Mouse (Mus musculus): ENCODE measurements around the gene Rrnad1. TPM values are rescaled to one million over a fixed set of nuclear protein-coding genes. Genes with fewer than 3 reads are reported as not detected.

The Rrnad1 gene
- polyA plus RNA-seq, 1 experiment from 2014 or later, result 6.1 TPM

DNA sequence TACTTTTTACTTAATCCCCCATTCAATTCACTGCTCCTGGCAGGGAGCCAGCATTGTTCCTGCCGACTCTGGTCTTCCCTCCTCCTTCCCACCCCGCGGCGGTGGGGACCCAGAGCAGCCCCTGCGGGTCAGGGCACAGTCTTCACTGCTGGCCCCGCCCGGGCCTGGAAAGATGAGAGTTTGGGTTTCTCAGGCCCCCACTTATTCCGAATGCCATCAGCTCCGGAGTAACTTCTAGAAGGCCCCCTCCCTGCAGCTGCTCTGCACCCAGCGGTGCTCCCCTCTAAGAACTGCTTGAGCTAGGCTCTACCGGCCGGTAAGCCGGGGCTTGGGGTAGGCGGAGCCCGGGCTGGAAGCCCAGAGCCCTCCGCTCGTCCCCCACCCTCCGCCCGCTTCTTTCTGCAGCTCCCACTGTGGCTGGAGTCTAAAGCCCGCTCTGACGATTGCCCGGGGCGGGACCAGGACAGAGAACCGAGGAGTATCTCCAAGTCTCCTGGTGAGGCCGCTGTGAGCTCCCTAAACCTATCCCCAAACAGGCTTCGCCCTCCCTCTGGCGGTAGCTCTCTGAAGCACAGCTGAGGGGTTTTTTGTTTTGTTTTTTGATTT is 30.2 kb upstream of the Rrnad1 start:
- 0 out of 2 replicates have a peak overlapping the region, but pooled peaks have one; percentile 51 for H3K27ac ChIP-seq (ENCODE audit: low read depth, low read length)
- peak; percentile 89 for ATAC-seq

DNA sequence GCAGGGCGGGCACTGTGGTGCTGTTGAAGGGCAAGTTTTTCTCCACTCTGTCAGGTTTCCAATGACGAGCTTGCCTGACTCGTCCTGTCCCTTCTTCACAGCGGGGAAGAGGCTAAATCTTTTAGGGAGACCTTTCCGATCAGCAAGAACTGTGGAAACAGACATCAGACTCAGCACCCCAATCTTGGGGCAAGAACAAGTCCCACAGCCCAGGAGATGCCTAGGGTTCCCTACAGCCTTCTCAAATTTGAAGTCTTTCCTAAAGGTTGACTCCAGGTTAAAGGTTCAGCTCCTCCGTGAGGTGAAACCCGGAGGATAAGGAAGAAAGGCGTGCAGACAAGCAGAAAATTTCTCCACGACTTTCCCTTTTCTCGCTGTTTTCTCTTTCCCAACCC is 29.7 kb upstream of the Rrnad1 start:
- no peak for ATAC-seq
- Histone ChIP-seq H3K9ac (ENCODE audit: low read depth, low read length) (no peak overlapping the region; the same call in 1 of the 2 replicates), H3K27ac (ENCODE audit: low read depth, low read length) (no peak overlapping the region), H3K4me3 (ENCODE audit: low read depth, low read length) (peak overlapping the region; percentile 35), H3K27me3 (replicated peaks; ENCODE audit: control insufficient read depth, insufficient read depth, low read length) (0 out of 2 replicates have a peak, but pooled peaks cover 7% of the 10 kb centered on the region), H3K9me3 (ENCODE audit: control insufficient read depth) (no peaks in the 10 kb centered on the region), H3K4me2 (replicated peaks; ENCODE audit: low read depth) (peak overlapping the region; percentile 80), H3K4me1 (replicated peaks; ENCODE audit: control insufficient read depth, insufficient read depth, low read length) (no peaks in the 10 kb centered on the region), H3K36me3 (ENCODE audit: control insufficient read depth, insufficient read depth) (no peaks in the 10 kb centered on the region)
- no peak for TF ChIP-seq CTCF (IDR thresholded peaks at IDR 0.05; ENCODE audit: low read depth)
- WGBS, result 10% methylated on average over 10 of the region's 10 CpGs

More for the DNA sequence above, 30.2 kb upstream of the Rrnad1 start:
- H3K27me3 ChIP-seq (replicated peaks; ENCODE audit: control insufficient read depth, insufficient read depth, low read length), result 0 out of 2 replicates have a peak, but pooled peaks cover 7% of the 10 kb centered on the region
- TF ChIP-seq CTCF (IDR thresholded peaks at IDR 0.05; ENCODE audit: low read depth), result peak; percentile 97
- H3K9ac ChIP-seq (ENCODE audit: low read depth, low read length), result peak overlapping the region; percentile 19; the same call in 1 of the 2 replicates
- H3K9me3 ChIP-seq (ENCODE audit: control insufficient read depth), result no peaks in the 10 kb centered on the region
- peak overlapping the region; percentile 80 for H3K4me2 ChIP-seq (replicated peaks; ENCODE audit: low read depth)
- peak overlapping the region; percentile 35 for H3K4me3 ChIP-seq (ENCODE audit: low read depth, low read length)
- no peaks in the 10 kb centered on the region for H3K36me3 ChIP-seq (ENCODE audit: control insufficient read depth, insufficient read depth)
- WGBS, result under 1% methylated on average over 27 of the region's 27 CpGs
- H3K4me1 ChIP-seq (replicated peaks; ENCODE audit: control insufficient read depth, insufficient read depth, low read length), result no peaks in the 10 kb centered on the region

DNA sequence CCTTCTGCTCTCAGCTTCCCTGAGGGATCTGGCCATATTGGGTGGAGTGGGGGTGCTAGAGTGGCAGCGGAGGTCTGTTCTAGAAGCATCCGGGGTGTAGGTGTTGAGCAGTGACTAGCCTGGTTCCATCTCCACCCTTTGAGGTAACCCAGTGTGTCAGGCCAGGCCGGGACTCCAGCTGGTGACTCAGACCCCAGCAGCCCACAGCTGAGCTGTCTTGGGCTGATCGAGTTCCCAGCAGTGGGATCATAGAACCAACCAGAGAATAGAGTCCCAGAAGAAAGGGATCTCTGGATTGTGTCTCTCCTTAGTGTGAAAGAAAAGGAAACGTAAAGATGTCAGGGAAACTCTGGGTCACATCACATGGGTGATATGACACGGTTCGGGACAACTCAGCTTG is 28.9 kb upstream of the Rrnad1 start:
- 0 out of 2 replicates have a peak, but pooled peaks cover 7% of the 10 kb centered on the region for H3K27me3 ChIP-seq (replicated peaks; ENCODE audit: control insufficient read depth, insufficient read depth, low read length)
- WGBS, result 67% methylated on average over 7 of the region's 7 CpGs
- no peak overlapping the region for H3K27ac ChIP-seq (ENCODE audit: low read depth, low read length)
- ATAC-seq, result no peak
- H3K9ac ChIP-seq (ENCODE audit: low read depth, low read length), result no peak overlapping the region
- H3K4me2 ChIP-seq (replicated peaks; ENCODE audit: low read depth), result no peak overlapping the region
- TF ChIP-seq CTCF (IDR thresholded peaks at IDR 0.05; ENCODE audit: low read depth), result no peak
- H3K9me3 ChIP-seq (ENCODE audit: control insufficient read depth), result no peaks in the 10 kb centered on the region
- no peaks in the 10 kb centered on the region for H3K4me1 ChIP-seq (replicated peaks; ENCODE audit: control insufficient read depth, insufficient read depth, low read length)
- H3K36me3 ChIP-seq (ENCODE audit: control insufficient read depth, insufficient read depth), result no peaks in the 10 kb centered on the region
- no peak overlapping the region for H3K4me3 ChIP-seq (ENCODE audit: low read depth, low read length)

DNA sequence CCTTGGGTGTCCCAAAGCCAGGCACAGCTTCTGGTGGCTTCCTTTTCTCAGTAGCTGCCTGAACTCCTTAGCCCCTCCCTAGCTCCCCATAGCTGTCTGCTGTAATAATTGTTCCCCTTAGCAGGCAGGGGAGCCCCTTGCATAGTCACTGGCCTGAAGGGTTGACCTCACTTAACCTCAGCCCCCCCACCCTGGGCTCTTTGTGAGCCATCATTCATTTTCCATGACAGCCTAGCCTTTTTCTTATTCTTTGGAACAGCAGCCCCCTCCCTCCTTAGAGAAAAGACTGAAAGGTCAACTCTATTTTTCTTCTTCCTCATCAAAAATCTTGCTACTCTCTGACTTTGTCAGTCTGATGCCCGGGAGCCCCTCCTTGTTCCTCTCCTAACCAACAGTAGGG is 28.4 kb upstream of the Rrnad1 start:
- Histone ChIP-seq H3K36me3 (ENCODE audit: control insufficient read depth, insufficient read depth) (no peaks in the 10 kb centered on the region), H3K4me2 (replicated peaks; ENCODE audit: low read depth) (no peak overlapping the region), H3K27me3 (replicated peaks; ENCODE audit: control insufficient read depth, insufficient read depth, low read length) (0 out of 2 replicates have a peak, but pooled peaks cover 7% of the 10 kb centered on the region), H3K9me3 (ENCODE audit: control insufficient read depth) (no peaks in the 10 kb centered on the region), H3K4me3 (ENCODE audit: low read depth, low read length) (no peak overlapping the region), H3K9ac (ENCODE audit: low read depth, low read length) (no peak overlapping the region), H3K4me1 (replicated peaks; ENCODE audit: control insufficient read depth, insufficient read depth, low read length) (no peaks in the 10 kb centered on the region), H3K27ac (ENCODE audit: low read depth, low read length) (no peak overlapping the region)
- TF ChIP-seq CTCF (IDR thresholded peaks at IDR 0.05; ENCODE audit: low read depth), result no peak
- WGBS, result 71% methylated on average over 1 of the region's 1 CpGs
- no peak for ATAC-seq

DNA sequence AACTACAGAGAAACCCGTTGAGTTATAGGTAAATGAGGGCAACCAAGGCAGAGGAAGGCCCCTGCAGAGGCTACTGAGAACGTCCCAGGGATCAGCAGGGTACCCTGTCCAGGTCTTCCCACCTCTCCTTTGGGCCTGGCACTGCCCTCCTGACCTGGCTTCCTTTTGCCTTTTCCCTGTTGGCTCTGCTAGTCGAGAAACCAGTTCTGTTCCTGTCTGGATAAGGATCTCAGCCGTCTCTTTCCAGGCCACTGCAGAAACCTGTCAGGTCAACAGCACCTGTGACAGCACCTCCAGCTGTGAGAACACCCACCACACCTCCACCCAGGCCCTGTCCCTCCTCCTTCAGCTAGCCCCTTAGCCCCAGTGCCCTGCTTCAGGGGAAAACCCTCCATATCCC is 28.0 kb upstream of the Rrnad1 start:
- WGBS, result 46% methylated on average over 4 of the region's 4 CpGs
- no peak for ATAC-seq
- H3K27ac ChIP-seq (ENCODE audit: low read depth, low read length), result no peak overlapping the region
- no peak overlapping the region for H3K4me2 ChIP-seq (replicated peaks; ENCODE audit: low read depth)
- no peaks in the 10 kb centered on the region for H3K9me3 ChIP-seq (ENCODE audit: control insufficient read depth)
- H3K27me3 ChIP-seq (replicated peaks; ENCODE audit: control insufficient read depth, insufficient read depth, low read length), result 0 out of 2 replicates have a peak, but pooled peaks cover 7% of the 10 kb centered on the region
- H3K4me1 ChIP-seq (replicated peaks; ENCODE audit: control insufficient read depth, insufficient read depth, low read length), result no peaks in the 10 kb centered on the region
- no peak overlapping the region for H3K9ac ChIP-seq (ENCODE audit: low read depth, low read length)
- no peak for TF ChIP-seq CTCF (IDR thresholded peaks at IDR 0.05; ENCODE audit: low read depth)
- no peaks in the 10 kb centered on the region for H3K36me3 ChIP-seq (ENCODE audit: control insufficient read depth, insufficient read depth)
- H3K4me3 ChIP-seq (ENCODE audit: low read depth, low read length), result no peak overlapping the region

DNA sequence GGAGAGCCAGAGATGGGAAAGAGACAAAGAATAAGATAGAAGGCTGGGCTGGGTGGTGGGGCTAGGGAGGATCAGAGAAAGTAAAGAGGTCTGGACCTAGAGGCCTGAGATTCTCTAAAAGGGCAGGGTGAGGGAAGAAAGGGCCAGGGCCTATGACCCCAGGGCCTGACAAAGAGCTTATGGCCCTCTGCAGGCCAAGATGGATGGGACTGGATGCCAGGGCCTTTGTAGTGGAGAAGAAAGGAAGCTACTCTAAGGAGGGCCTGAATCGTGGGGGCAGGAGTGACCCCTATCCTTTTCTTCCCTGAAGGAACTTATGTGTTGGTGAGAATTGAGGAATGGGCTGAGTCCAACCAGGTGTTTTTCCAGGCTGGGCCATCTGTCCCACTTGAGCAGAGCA is 27.5 kb upstream of the Rrnad1 start:
- H3K4me3 ChIP-seq (ENCODE audit: low read depth, low read length), result no peak overlapping the region
- H3K27me3 ChIP-seq (replicated peaks; ENCODE audit: control insufficient read depth, insufficient read depth, low read length), result peaks cover 9% of the 10 kb centered on the region; the same call in 1 of the 2 replicates
- no peaks in the 10 kb centered on the region for H3K4me1 ChIP-seq (replicated peaks; ENCODE audit: control insufficient read depth, insufficient read depth, low read length)
- H3K9me3 ChIP-seq (ENCODE audit: control insufficient read depth), result no peaks in the 10 kb centered on the region
- 63% methylated on average over 1 of the region's 1 CpGs for WGBS
- TF ChIP-seq CTCF (IDR thresholded peaks at IDR 0.05; ENCODE audit: low read depth), result 0 out of 2 replicates have a peak, but pooled peaks have one; percentile 4
- no peak overlapping the region for H3K9ac ChIP-seq (ENCODE audit: low read depth, low read length)
- H3K36me3 ChIP-seq (ENCODE audit: control insufficient read depth, insufficient read depth), result no peaks in the 10 kb centered on the region
- H3K4me2 ChIP-seq (replicated peaks; ENCODE audit: low read depth), result no peak overlapping the region
- no peak overlapping the region for H3K27ac ChIP-seq (ENCODE audit: low read depth, low read length)
- no peak for ATAC-seq

Data from intestine, postnatal 0 days (tissue).